Mouse (Mus musculus) right cerebral cortex, postnatal 14 days (tissue): ENCODE data around the gene Fxn.

ENCODE experiments used
- DNase-seq: peaks from one replicate; pipeline ENCODE4 v3.0.0; 2022

The Fxn gene

DNA sequence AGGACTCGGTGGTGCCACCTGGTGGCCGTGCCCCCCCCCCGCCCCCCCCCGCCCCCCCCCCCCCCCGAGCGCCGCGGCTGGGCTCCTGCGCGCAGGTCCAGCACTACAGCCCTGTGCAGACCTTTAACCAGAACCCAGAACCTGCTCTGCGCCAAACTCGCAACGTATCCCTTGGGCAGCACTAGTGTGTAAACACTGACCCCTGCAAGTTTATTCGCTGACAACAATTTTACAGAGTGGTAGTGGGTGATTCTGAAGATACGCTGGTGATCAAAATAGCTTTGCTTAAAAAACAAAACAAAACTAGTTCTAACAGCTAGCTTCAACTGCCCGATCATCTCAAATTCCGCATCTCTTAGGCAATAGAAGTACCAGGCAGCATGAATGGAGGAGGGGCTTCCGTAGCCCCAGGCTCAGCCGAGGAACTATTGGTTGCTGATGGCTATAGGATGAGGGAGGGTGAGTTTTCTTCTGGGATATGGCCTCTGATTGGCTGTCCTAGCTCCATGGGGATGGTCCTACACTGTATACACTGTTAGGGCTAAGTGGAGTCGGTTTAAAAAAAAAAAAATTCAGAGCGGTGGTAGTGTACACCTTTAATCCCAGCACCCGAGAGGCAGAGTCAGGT, at the start of gene Fxn:
TSS of gene Fxn (minus strand) at position 5 of the 628 bp plus-strand sequence.
- peak; percentile 11 for DNase-seq

DNA sequence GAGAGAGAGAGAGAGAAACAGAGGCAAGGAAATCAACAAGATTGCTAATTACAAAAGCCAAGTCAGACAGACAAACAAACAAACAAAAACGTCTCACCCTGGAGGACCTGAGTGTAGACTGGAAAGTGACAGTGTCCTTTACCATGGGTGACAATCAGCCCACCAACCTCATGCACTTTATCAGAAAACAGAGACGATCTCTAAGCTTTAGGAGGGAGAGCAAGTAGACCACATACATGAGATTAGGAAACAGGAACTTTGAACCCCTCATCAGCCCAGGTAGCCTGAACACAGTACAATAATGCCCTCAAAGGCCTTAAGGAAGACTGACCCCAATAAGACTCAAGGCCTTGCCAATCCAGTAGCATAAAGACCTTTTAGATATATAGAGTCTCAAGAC, 47.5 kb upstream of the Fxn start:
- DNase-seq = no peak

DNA sequence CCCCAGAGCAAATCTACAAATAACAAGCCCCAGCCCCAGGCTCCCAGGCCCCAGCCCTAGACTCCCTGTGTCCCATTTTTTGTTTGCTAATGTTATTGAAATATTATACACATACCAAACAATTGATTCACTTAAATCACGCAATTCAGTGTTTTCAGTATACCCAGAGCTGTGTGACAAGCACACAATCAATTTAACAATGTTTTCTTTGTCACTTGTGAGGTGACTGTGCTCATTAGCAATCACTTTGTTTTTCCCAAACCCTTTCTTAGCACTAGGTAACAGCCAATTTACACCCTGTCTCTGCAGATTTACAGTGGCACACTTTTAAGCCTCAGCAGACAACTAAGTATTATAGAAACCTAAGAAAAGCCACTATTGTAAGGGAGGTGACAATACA, 46.6 kb upstream of the Fxn start:
- DNase-seq = no peak

DNA sequence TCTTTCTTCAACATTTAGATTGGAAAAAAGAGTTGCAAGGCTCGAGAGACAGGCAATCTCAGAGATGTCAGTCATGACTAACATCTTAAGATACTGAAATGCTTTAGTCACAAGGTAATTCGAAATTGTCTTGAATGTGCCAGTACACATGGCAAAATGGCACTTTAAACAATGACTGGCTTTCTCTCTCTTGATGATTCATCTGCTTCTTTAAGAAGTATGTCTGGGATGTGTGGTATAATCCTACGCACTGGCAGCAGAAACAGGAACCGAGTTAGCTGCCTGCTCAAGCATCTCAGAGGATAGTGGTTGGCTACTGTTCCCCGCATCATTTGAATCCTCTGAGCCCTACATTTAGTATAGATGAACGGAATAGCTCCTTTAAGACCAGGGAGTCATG, 45.3 kb upstream of the Fxn start:
- no peak for DNase-seq

DNA sequence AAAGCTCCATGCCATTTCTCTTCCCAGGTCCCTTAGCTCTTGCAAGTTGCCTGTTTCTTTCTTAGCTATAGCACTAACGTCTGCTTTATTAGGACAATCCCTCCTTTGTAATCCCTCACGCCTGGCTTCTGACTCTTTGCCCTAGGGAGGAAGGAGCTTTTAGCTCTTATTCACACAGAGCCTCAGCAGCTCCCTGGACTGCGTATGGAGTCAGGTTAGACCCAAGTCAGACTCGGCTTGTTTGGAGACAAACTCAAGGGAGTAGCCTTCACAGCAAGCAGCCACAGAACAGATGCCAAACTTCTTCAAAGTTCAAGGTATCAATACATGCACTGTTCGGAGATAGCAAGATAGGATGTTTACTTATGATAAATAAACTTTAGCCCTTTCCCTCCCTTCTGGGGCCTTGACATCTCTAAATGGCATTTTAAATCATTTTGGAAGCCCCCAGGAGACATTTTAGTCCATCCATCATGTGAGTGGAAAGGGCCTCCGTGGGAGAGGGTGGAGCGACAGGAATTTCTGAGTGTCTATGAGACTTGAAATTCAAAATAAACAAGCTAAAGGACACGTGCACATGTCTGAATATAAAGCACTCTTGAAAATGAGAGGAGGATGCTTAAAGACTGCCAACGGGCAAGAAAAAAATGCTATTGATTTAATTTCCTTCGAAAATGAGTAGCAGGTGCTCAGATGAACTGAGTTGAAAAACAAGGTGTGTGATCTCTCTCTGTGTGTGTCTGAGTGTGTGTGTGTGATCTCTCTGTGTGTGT, 43.6 kb upstream of the Fxn start:
- DNase-seq = no peak

DNA sequence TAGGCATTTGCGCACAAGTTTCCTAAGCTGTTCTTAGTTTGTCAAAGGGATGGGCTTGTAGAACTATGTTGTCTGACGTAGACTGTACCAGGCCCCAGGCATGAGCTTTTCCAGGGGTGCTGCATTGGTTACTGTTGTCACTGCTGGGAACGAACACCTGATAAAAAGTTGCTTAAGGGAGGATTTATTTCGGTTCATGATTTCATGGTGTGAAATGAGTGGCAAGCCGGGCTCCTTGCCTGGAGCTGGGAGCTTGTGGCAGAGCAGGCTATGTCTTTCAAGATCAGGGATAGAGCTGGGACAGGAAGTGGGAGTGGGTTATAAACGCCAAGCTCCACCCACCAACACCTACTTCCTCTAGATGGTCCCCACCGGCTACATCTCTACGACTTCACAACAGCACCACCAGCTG, 41.5 kb upstream of the Fxn start:
- no peak for DNase-seq

DNA sequence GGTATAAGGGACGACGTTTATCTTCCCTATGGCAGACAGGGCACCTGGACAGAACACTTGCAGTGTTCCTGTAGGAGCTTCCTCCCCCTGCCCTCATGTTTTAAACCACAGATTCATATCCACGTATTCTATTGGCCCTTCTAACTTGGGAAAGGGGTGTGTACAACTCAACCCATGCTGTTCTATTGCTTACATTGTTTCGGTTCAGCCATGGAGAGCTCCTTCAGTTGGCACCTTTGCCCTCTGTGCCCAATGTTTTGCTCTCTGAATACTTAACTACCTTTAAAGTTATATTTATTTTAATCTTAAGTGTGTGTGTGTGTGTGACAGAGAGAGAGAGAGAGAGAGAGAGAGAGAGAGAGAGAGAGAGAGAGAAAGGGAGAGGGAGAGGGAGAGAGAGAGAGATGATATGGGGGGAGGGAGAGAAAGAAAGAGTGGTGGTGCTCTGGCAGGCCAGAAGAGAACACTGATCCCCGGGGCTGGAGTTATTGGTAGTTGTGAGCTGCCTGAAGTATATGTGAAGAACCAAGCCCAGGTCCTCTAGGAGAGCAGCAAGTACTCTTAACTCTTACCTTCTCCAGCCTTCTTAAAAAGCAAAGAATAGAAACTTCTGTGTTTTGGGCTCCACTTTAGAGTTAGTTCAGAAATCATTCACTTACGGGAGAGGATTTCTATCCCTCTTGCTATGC, 41.0 kb upstream of the Fxn start:
- no peak for DNase-seq

DNA sequence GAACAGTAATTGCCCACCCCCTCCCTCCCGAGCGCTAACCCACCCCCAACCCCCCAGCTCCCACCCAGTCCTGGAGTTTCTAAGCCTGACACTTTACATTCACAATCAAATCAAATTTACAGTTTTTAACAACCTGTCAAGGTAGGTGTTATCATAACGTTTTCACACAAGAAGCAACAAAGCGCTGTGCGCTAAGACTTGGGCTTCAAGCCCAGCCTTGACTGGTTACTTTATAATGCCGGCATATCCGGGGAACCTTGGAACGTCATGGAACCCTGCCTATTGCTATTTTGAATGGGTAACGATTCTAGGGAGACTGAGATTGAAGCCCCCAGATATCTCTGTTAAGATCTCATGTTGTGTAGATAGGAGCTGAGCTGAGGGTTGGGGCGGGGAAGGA, 37.8 kb upstream of the Fxn start:
- DNase-seq = no peak

DNA sequence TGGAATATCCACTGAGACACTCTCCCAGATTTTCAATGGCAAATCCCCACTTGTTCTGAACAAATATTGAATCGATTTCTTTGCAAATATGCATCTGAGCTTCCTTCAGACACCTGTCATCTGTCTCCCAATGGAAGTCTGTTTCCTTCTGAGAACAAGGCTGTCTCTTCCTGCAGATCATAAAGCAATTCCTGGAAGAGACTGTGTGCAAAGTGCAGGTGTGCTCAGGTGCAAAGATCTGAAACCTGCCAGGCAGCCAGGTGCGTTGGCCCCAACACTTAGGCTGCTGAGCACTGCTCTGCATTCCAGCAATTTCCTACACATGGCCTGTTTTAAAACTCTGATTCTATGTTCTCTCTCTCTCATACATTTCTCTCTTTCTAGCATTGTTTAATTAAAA, 37.3 kb upstream of the Fxn start:
- no peak for DNase-seq

DNA sequence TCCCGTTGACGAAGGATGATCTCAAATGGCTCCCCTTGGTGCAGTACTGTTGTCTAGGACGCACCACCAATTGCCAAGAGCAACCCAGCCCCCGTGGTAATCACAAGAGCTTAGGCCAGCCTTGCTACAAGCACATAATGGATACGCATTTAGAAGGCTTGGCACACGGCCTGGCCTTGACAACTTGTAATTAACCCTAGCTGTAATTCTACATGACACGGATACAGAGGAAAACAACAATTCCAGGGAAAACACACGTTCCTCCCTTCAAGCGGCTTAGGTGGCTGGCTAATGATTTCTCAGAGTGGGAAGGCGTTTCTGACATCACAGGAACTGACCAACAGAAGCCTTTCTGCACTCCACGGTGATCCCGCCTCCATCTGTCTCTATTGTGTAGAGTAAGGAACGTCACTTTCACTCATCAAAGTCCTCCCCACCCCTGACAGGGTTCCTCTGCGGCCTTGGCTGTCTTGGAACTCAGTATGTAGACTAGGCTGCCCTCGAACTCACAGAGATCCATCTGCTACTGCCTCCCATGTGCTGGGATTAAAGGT, 36.7 kb upstream of the Fxn start:
- peak; percentile 26 for DNase-seq

DNA sequence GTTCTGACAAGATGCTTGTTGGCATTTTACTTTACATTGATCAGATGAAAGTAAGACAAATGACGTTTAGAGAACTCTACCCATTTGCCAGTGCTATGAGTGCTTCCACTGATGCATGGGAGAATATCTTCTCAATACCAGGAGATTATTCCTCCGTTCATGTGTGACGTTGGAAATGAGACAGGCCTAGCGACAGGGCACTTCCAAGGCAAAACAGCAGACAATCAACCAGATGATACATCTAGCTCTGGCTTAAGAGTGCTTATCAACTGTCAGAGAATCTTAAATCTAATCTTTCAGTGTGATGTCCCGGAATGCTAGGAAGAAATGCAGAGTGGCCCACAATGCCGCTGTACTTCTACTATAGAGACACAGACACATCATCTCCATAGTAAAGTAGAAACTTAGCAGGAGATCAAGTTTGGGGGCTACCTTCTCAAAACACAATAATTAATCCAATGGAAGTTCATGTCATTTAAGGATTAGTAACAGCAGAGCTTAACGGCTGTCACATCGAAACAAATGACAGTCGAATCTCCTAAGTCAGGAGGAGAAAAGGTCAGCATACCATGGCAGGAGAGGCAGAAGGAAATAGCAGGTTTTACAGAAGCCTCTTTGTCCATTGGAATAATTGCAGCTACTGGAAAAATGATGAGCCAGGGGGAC, 35.8 kb upstream of the Fxn start:
- no peak for DNase-seq

DNA sequence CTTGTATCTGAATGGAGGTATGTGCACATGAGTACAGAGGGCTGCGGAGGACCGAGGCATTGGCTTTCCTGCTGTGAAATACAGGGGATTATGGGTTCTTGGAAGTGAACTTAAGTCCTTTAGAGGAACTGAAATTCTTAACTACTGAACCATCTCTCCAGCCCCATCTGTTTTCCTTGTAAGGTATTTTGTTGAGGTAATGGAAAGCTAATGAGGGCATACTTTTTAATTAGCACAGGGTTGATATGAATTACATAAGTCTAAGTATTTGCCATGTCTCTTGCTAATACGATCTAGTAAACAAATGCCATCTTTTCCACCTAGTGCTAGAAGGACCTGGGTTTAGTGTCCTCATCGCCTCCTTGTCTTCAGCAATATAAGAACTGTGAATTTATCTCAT, 34.8 kb upstream of the Fxn start:
- no peak for DNase-seq

DNA sequence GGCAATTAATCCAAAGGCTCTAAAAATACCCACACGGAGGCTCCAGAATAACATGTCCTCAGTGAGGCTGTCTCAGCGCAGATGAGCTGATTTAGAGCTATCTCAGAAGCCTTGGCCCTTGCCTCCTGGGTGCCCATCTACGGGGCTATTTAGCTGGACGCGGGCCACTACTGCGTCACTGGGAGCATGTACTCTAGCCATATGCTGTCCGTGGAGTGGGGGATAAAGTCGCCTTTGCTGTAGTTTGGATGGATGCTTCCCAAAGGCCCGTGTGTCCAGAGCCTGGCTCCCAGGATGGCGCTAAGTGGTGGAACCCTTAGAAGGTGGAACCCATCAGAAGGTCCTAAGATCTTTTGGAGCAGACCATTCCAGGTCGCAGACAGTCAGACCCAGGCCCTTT, 34.3 kb upstream of the Fxn start:
- no peak for DNase-seq

DNA sequence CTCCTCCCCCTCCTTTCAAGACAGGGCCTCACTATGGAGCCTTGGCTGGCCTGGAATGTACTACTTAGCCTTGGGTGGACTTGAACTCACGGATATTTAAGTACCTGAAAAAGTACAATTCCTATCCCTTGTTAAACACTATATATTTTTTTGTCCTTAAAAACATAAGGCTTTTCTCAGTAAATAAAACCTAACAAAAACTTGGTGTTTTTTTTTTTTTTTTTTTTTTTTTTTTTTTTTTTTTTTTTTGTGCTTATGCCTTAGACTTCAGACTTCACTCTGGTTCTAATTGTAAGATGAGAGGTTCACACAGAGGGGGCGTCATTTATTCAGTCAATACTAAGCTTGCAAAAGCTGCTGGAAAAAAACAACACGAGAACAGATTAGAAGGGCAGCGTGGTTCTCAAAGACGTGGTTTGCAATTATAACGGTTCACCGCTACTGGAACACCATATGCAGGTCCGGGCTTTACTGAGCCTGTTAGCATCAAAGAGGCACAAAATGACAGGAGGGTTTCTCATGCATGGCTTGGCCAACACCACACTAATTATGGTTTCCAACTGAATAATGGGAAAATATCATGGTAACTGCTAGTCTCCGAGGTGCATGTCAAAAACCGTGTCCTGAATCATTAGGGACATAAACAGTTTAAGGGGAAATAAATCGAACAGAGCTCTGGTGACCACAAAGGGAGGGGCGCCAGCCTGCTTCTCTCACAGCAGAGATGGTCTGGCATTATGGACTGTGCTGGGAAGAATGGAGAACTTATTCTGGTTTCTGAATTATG, 32.3 kb upstream of the Fxn start:
- no peak for DNase-seq

DNA sequence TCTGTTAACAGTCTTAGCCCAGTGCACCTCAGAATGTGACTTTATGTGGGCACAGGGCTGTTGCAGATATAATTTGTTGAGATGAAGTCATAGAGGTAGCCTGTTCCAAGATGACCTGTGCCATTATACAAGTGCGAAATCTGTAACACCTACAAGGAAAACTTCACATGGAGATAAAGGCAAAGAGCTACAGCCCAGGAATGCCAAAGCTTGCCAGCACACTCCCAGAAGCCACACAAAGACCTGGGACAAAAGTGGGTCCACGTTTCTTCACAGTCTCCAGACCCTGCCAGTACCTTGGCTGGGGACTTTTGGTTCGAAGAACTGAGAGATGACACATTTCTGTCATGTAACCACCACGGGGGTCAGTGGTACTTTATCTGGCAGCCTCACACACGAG, 31.6 kb upstream of the Fxn start:
- no peak for DNase-seq

DNA sequence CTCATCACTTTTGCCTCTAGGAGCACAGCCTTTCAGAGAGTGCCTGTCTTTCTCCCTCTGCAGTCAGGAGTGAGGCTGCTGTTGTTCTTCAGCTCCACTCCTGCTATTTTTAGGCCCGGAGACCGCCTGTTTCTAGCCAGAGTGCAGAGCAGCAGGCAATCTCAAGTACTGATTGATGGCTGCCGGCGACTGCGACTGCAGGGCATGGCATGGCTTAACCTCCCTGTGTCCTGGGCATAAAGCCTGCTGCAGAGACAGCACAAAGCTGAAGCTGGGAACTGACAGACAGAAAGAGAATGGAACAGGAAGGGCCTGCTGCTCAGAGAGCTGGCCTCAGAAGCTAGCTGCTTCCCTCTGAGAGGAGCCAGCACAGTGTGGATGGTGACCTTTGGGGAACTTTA, 27.9 kb upstream of the Fxn start:
- no peak for DNase-seq

DNA sequence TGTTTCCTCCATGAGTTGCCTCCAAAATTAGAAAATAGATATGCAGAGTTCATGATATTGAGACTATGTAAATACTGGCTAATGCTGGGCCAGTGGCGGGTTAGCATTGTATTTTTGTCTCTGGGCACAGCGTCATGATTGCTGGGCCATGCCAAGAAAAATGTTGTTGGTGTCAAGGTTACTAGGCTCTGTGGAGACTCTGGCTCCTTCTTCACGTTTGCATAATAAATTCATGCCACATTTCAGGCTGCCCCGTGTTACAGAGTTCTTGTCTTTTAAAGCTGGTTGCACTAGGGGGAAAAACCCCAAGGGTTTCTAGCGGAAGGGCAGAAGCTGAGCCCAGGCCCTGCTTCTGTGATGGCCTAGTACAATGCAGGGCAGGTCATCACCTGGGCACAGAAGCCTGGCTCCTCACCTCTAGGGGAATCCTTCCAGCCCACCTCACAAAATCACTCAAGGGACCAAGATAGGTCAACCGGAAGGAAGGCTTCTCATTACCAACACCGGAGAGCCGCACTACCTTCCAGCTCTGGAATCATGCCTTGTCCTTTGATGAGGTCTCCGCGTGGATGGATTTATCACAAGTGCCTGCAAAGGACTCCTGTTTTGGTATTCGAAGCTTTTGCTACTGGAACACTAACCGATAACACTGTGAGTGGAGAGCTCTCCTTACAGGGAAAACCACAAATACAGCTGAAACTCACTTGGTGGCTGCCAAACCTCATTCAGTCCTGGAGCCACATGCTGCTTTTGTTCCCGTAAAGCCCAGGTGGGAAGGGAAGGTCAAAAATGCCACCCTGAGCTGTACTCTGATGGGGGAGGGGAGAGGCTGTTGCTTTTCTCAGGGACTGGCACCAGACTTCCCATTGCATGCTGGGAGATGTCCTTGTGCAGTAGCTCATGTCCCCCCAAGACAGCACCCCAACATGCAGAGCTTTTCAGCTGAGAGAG, 27.1 kb upstream of the Fxn start:
- DNase-seq = no peak

DNA sequence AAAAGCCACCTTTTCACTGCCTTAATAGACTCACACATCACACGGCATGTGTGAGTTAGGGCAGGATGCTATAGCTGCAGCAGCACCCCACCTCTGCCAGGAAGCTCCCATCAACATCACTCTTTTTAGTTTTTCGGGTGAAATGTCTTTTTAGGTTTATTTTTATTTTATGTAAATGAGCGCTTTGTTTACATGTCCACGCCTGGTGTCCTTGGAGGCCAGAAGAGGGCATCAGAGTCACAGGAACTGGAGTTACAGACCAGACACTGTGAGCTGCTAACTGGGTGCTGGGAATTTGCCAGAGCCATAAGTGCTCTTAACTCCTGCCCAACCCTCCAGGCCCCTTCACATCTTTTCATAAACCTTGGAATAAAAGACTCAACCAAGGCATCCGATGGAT, 25.9 kb upstream of the Fxn start:
- no peak for DNase-seq

DNA sequence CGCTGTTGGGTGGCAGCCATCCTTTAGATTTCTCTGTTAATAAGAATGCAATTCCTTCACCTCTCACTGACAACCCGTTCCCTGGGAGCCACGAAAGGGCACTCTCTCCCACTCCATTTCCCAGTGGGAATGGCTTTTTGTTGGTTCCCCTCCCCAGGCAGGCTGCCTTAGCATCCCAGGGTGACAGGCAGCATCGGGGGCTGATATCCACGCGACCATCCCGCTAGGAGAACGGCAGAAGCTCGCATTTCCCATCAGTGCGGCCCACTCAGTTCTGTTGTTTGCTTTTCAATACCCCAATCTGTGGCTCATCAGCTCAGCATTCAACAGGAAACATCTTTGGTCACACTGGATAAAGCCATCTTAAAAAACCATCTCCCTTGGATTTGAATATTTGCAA, 21.8 kb upstream of the Fxn start:
- DNase-seq = no peak

DNA sequence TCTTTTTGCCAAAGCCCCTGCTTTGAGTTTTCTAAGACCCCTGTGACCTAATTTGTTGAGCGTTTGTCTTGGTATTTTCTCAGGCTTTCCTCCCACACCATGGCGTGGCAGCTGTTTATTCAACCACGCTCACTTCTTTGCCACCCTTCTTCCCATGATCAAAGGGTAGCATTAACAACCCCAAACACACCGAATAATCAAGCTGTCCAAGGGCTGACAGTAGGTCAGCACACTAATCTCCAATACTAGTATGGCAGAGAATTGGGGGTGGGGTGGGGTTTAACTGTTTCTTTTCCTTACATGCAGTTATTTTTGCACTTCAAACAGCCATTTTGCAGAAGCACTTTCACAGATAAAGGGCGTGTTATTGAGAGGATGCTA, 21.4 kb upstream of the Fxn start:
- DNase-seq = no peak

DNA sequence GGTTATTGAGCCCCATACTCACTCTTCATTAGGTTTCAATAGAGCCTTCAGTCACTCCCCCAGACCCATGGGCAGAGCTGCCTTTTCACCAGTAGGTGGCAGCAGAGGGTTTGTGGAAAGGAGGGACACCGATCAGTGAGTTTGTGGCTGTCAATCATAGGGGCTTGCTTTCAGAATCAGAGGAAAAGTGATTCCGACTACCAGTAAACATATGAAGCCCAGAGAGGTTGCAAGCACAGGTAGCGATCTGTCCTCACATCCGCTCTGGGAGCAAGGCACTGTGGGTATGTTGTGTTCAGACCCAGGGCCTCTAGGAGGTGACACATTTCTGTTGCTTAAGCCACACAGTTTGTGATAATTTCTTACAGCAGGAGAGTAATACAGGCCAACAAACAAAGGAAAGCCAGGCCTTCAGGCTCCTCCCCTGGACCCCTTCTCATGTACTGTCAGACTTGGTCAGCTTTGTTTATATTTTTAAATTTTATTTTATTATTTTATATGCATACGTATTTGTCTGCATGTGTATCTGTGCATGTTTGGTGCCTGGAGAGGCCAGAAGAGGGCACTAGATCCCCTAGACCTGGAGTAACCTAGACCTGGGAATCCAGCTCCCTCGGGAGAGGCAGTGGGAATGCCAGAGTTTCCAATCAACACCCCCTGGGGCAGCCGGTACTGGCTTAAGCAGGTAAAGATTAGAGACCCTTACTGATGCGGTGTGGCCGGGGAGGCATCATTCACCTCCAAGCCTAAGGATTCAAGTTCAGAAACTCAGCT, 20.8 kb upstream of the Fxn start:
- peak; percentile 57 for DNase-seq
